Mouse (Mus musculus) left cerebral cortex, postnatal 14 days (tissue): ENCODE measurements around the gene Cyp26a1. TPM values are rescaled to one million over a fixed set of nuclear protein-coding genes. Genes with fewer than 3 reads are reported as not detected.

Experiments used
- total RNA-seq, 2 experiments: library from RNA; stranded (reverse); gene quantifications; 2 replicates each; pipeline ENCODE4 v1.2.3; 2021

Cyp26a1 gene
- total RNA-seq, 2 experiments from 2014 or later, result 0.25 TPM; not detected in 1

Other genes with a start within 250 kb of the Cyp26a1 start
- 10 to 100 TPM; 44.8 to 48.8 TPM for gene Exoc6, start 147.4 kb upstream of the Cyp26a1 start, total RNA-seq
- not detected for gene Cyp26c1, start 12.2 kb upstream of the Cyp26a1 start, total RNA-seq